Mouse (Mus musculus) retina, embryonic 14.5 days (tissue): ENCODE data around the gene Mbnl1.

ENCODE experiments used
- DNase-seq: peaks from one replicate; pipeline ENCODE4 v3.0.0-alpha.2; 2015; ENCODE audit warnings: low spot score

Gene Mbnl1

DNA sequence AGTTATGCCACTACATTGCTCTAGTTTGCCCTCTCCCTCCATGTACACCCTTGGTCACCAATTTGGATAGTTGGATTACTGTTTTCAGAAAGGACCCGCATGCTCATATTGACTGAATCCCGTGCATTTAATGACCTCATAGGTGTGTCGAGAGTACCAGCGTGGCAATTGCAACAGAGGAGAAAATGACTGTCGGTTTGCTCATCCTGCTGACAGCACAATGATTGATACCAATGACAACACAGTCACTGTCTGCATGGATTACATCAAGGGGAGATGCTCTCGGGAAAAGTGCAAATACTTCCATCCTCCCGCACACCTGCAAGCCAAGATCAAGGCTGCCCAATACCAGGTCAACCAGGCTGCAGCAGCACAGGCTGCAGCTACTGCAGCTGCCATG, 140.5 kb downstream of the Mbnl1 start:
- no peak for DNase-seq

DNA sequence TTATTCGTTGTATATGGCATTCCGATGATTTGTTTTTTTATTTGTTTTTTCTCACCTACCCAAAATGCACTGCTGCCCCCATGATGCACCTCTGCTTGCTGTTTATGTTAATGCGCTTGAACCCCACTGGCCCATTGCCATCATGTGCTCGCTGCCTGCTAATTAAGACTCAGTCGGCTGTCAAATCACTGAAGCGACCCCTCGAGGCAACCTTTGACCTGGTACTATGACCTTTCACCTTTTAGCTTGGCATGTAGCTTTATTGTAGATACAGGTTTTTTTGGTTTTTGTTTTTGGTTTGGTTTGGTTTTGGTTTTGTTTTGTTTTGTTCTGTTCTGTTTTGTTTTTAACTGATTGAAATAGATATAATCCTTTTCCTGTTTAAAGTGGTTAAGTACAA, 141.9 kb downstream of the Mbnl1 start:
- DNase-seq: no peak

DNA sequence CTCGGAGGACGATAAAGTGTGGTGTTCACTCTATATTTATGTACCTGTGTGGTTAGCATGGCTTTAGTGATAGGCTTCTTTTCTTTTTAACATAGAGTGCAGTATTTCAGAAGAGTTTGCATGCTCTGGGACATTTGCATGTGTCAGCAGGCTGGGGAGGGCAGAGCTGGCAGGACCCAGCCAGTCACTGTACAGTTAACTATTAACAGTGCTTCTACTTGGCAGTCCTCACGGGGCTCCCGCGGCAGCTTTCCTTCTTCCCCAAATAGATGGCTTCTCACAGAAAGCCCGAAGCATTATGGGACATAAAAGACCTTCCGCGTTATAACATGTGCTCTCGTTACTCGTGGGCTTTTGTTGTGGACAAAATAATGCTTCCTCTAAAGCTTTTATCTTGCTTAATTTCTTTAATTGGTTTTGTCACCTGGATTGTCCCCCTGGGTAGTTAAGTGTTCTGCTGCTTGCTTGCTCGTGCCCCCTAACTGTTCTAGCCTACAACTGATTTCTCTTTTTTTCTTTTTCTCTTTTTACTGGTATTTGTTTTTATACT, 142.5 kb downstream of the Mbnl1 start:
- DNase-seq: peak; percentile 36

DNA sequence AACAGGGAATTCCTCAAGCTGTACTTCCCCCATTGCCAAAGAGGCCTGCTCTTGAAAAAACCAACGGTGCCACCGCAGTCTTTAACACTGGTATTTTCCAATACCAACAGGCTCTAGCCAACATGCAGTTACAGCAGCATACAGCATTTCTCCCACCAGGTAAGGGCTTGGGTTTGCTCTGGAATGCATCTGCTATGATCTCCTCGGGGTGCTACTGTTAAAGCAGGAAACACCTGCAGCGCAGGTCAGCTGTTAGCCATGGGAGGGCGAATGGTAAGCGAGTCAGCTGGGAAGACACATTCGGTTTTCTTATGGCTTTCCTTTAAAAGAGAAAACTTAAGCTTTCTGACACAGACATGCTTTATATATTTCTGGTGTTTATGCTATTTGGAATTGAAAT, 143.0 kb downstream of the Mbnl1 start:
- DNase-seq: no peak

DNA sequence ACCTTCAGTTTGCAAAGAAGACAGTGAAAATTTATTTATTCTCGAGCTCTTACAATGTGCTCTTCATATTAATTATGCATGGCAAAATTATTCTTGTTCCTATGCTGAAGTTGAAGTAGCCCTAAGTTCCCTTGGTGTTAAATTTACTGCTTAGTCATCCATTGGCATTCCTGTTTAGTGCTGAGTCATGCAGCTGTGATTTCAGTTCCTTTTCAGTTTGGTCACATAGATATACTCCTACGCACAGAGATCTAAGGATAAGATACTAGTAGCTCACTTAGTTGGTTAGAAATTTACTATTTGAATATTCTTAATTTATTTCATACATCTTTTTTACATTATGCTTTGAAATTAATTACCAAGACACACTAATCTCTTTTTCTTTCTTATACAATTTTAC, 143.5 kb downstream of the Mbnl1 start:
- no peak for DNase-seq

DNA sequence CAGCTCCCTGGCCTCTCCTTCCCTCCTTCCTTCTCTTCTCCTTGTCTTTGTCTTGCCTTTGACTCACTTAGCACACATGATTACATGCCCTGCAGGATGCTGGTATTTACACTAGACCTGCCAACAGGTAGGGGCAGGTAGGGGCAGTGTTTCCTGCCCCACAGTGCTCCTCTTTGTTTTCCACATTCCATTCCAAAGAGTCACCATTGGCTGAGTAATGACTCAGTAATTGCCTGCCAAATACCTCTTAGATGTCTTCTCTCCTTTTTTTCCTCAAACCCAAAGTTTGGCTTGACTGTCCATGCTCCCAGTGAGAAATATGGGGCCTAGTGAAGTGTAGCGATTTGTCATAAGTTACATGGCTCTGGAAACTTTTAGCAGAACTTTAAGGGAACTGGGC, 145.0 kb downstream of the Mbnl1 start:
- DNase-seq: no peak

DNA sequence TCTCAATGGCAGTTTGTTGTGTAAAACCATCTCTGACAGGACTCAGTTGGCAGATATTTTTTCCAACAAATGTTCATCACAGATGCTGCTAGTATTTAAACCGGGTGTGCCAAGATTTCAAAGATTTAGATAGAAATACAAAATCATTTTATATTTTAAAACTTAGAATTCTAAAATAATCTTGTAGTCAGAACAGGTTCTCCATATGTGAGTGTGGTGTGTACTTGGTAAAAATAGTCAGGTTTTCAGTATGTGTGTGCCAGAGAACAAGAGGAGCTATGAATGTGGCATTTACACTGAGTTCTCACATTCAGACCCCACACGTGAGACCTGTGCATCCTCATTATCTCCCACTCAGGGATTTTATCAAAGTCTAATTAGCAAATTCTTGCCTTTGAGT, 147.6 kb downstream of the Mbnl1 start:
- no peak for DNase-seq

DNA sequence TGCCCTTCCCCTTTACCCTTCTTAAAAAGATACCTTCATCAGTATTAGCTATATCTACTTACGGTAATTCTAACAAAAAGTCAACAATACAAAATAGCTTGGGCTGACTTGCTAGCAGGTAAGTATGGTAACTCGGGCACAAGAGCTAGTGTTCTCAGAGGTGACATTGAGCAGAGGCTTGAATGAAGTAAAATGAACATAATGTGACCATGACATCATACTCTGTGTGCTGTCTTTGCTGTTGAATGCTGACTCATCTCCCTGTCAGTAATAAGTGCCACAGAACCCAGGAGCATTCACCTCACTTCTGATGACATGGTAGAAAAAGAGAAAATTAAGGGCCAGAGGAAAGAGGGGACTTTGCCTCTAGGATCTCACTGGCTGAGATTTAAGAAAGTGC, 158.6 kb downstream of the Mbnl1 start:
- DNase-seq: no peak

DNA sequence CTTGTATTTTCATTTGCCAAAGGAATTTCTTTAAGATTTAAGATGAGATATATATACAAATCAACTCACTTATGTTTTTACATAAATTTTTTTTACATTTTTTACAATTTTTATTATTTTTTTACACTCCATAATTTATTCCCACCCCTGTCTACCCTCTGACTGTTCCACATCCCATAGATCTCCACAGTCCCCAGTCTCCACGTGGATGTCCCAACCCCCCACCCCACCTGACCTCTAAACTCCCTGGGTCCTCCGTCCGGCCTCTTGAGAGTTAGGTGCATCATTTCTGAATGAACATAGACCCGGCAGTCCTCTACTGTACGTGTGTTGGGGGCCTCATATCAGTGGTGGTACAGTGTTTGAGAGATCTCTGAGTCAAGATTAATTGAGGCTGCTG, 159.1 kb downstream of the Mbnl1 start:
- DNase-seq: no peak

DNA sequence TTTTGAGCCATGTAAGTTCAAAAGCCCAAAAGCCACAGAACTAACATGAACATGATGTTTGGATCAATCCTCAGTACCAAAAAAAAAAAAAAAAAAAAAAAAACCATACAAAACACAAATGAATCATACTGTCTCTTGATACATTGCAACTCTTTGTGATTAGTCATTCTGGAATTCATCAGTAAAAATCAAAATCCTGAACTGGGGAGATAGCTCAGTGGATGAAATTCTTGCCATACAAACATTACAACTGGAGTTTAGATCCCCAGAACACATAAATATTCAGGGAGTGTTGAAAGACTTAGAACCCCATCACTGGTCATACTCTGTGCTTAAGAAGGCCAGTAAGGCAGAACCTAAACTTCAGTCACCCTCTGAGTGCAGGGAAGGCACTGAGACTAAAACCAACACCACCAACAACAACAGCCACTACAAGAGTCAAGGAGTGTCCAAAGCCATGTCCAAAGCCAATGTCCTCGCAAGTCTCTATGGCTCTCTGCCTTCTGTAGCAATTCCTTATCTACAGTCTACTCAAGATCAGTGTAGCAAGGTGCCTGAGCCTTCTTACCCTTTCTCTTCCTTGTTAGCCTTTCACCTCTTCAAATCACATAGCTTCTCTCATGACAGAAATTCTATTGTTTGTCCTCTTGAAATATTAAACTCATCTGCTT, 160.3 kb downstream of the Mbnl1 start:
- no peak for DNase-seq

DNA sequence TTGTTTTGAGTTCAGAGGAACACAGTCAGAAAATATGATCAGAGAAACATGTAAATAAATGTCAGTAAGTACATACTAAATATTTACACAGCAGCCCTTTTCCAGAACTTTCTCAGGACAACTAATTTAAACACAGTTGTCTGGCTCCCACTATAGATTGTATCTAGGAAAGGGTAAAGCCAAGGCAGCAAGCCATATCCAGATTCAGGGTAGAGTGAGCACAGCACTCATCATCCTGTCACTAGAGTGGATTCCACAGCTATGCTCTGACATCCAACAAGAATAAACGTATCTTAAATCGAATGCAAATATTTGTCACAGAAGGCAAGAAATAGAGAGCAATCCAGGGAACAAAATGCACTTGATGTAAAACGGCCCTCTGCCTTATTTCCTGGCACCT, 165.9 kb downstream of the Mbnl1 start:
- DNase-seq: no peak

DNA sequence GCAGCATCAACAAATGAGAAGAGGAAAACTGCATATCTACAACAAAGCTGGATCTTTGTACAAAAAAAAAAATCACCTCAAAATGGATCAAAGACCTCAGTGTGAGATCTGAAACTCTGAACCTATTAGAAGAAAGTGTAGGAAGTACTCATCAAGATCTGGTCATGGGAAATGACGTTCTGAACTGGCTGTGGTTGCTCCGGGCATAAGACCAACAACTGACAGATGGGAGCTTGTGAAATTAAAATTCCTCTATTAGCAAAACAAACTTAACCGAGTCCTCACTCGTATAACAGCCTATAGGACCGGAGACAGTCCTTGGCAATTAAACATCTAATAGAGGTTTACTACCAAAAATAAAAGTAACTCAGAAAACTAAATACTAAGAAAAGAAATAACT, 166.5 kb downstream of the Mbnl1 start:
- no peak for DNase-seq

DNA sequence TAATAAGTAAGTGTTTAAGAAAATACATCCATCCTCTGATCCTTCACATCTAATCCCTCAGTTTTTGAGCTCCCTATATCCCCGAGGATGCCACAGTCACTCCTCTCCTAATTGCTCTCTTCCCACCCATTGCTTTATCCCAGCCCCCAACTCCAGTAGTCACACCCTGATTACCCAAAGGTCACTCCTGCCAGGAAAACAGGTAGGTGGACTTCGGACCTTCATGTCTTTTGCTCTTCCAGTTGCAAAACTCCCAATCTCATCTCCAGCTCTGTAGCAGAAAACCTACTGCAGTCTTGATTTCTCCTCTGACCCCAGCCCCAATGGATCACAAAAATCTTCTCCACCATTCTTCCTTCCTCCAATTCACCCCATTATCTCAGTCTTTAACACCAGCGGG, 169.6 kb downstream of the Mbnl1 start:
- no peak for DNase-seq

DNA sequence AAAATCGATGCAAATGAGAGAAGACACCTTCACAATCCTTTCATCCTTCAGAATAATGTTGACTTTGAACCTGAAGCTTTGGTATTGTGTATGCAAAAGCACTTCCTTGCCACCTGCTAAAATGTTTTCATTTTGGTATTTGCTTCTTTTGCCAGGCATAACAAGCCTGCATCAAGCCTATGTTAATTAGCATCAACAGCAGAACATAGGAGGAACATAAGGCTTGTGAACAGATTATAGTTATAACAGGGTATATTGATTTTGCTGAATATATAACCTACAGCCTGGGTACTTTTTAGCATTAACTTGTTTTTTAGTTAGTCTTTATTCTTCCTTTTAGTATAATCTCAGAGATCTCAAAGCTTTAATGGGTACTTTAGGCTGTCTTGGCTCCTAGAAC, 172.9 kb downstream of the Mbnl1 start:
- no peak for DNase-seq

DNA sequence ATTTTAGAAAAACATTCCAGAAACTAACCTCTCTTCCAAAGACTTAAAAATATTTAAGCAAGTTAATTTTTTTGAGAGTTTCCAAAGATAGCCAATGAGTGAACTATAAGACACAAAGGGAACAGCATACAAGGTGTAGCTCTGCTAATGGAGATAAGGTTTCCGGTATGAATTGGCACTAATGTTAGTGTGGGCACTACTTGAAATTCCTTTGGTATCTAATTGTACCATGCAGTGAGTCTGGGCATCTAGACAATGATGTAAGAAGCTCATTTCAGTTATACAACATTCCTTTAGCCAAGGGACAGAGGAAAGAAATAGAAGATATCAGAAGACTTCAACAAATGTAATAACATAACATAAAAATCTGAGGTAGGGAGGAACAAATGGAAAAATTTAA, 175.7 kb downstream of the Mbnl1 start:
- no peak for DNase-seq

DNA sequence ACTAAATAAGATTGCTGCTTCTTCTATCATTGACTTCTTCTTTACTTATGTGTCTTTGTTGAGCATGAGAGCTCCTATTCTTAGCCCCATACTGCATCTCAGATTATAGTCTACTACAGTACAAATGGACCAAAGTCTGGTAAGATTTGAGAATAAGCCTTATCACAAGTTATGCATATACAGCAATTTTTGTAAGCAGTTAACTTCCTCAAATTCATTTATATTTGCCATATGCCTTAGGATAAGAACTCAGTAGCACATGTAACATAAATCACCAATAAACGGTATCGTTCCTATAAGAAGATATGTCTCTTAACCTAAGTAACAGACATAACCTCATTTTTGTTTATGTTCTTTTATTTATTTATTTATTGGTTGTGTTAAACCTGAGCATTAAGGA, 188.1 kb downstream of the Mbnl1 start:
- DNase-seq: no peak
